Mouse (Mus musculus): ENCODE data around the gene Alcam.

DNA sequence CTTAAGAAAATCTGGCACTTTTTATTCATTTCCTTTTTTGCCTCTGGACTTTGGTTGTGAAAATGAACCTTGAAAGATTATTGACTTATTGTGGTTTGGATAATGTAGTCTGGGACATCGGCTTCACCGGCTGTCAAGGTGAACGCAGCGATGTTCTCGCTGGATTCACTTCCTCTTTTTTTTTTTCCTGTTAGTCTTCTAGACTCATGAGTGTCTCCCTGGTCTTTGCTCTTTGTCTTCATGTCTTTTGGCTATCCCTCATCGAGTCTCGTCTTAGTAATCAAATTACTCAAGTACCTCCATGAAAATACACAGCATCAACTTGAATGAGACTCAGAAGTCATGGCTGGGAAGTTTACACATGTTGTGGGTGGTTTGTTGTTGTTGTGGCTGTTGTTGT is 36.7 kb downstream of the Alcam start:
- no peak for TF ChIP-seq CTCF (IDR thresholded peaks at IDR 0.05)
- TF ChIP-seq POLR2A (IDR thresholded peaks at IDR 0.05; ENCODE audit: insufficient read depth, low read depth, low read length): no peak
- TF ChIP-seq EP300 (IDR thresholded peaks at IDR 0.05; ENCODE audit: insufficient read depth, low read depth, low read length): no peak
